Mouse (Mus musculus) myocyte (in vitro differentiated cells): Measurements from ENCODE around the gene B4galt4. TPM values are rescaled to one million over a fixed set of nuclear protein-coding genes. Genes with fewer than 3 reads are reported as not detected.

Experiments used
- H3K27me3 ChIP-seq: one replicate; pipeline ENCODE4 v1.6.1; 2011; ENCODE audit not compliant: control insufficient read depth, insufficient read depth, insufficient read length
- H3K36me3 ChIP-seq: one replicate; pipeline ENCODE4 v1.6.1; 2011; ENCODE audit not compliant: control insufficient read depth, insufficient read depth
- H3K4me2 ChIP-seq: one replicate; pipeline ENCODE4 v1.6.1; 2011; ENCODE audit warnings: low read depth, control low read depth
- H3K4me3 ChIP-seq: one replicate; pipeline ENCODE4 v1.5.1; 2011; ENCODE audit warnings: mild to moderate bottlenecking, control low read depth, moderate library complexity
- H3K79me2 ChIP-seq: one replicate; pipeline ENCODE4 v1.6.1; 2011; ENCODE audit not compliant: control insufficient read depth, insufficient read depth
- H3ac ChIP-seq: one replicate; pipeline ENCODE4 v1.6.1; 2011; ENCODE audit not compliant: control insufficient read depth, insufficient read length
- CEBPB ChIP-seq: IDR thresholded peaks from 2 replicates; pipeline ENCODE4 v1.6.1; 2011; ENCODE audit warnings: mild to moderate bottlenecking, moderate library complexity; ENCODE audit not compliant: poor library complexity, insufficient read depth, severe bottlenecking
- E2F4 ChIP-seq: IDR thresholded peaks from one replicate; pipeline ENCODE4 v1.6.1; 2011; ENCODE audit warnings: mild to moderate bottlenecking, control low read depth, moderate library complexity; ENCODE audit not compliant: insufficient read depth
- MAX ChIP-seq: IDR thresholded peaks from one replicate; pipeline ENCODE4 v1.6.1; 2011; ENCODE audit warnings: low read depth, mild to moderate bottlenecking, control low read depth
- MYOD1 ChIP-seq, 3 experiments: IDR thresholded peaks; one replicate each; pipeline ENCODE4 v1.6.1; 2011; ENCODE audit warnings: control low read depth in 2 of 3, low read depth in 2 of 3, mild to moderate bottlenecking in 2 of 3, moderate library complexity in 1 of 3; ENCODE audit not compliant: insufficient read length in 2 of 3, control insufficient read depth in 1 of 3
- MYOG ChIP-seq, 3 experiments: IDR thresholded peaks; one replicate each; pipeline ENCODE4 v1.6.1; 2011; ENCODE audit warnings: control low read depth in 2 of 3, low read depth in 2 of 3, mild to moderate bottlenecking in 2 of 3; ENCODE audit not compliant: insufficient read length in 2 of 3, control insufficient read depth in 1 of 3, insufficient read depth in 1 of 3
- POLR2A ChIP-seq: IDR thresholded peaks from one replicate; pipeline ENCODE4 v1.6.1; 2011; ENCODE audit warnings: low read depth, mild to moderate bottlenecking, control low read depth, moderate library complexity; ENCODE audit not compliant: insufficient read length
- POLR2AphosphoS2 ChIP-seq: IDR thresholded peaks from one replicate; pipeline ENCODE4 v1.6.1; 2011; ENCODE audit warnings: low read depth, control low read depth; ENCODE audit not compliant: insufficient read length
- REST ChIP-seq: IDR thresholded peaks from one replicate; pipeline ENCODE4 v1.6.1; 2011; ENCODE audit warnings: mild to moderate bottlenecking, control low read depth, moderate library complexity; ENCODE audit not compliant: insufficient read depth, insufficient read length
- SRF ChIP-seq: IDR thresholded peaks from one replicate; pipeline ENCODE4 v1.6.1; 2011; ENCODE audit warnings: low read depth; ENCODE audit not compliant: control insufficient read depth, insufficient read length
- TCF12 ChIP-seq: IDR thresholded peaks from one replicate; pipeline ENCODE4 v1.6.1; 2011; ENCODE audit warnings: mild to moderate bottlenecking, control low read depth; ENCODE audit not compliant: poor library complexity, insufficient read depth, severe bottlenecking
- TCF3 ChIP-seq: IDR thresholded peaks from one replicate; pipeline ENCODE4 v1.6.1; 2011; ENCODE audit warnings: low read depth, control low read depth; ENCODE audit not compliant: insufficient read length
- USF1 ChIP-seq: IDR thresholded peaks from one replicate; pipeline ENCODE4 v1.6.1; 2011; ENCODE audit warnings: low read depth, mild to moderate bottlenecking, control low read depth, moderate library complexity
- polyA plus RNA-seq: library from polyadenylated mRNA; unstranded; fragments of >200 nt; fragmentation: generic; extraction: Trizol; gene quantifications from one replicate; pipeline ENCODE4 v1.2.1, GENCODE M21; 2012; ENCODE audit warnings: missing spikeins

Gene B4galt4
- polyA plus RNA-seq, 1 experiment: 6.6 TPM

DNA sequence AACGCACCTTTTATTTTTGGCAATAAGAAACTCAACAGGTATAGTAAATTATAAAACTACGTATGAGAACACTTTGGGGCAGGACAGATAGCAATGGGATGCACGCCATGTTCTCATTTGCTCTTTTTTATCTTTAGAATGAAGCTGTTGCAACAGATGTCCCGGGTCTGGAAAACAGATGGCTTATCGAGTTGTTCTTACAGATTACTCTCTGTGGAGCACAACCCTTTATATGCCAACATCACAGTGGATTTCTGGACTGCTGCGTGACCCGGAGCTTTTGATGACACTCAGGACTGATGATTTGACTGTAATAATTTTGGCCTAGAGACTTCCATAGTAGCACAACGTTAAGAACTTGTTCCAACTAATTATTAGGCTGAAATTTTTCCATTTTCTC lies 25.7 kb downstream of the B4galt4 start:
- no peak overlapping the region for H3K4me2 ChIP-seq
- no peak overlapping the region for H3K4me3 ChIP-seq
- H3K36me3 ChIP-seq: no peaks in the 10 kb centered on the region
- TF ChIP-seq POLR2A (no peak), USF1 (no peak), E2F4 (no peak), REST (no peak), SRF (no peak), MYOD1 (IDR thresholded peaks at IDR 0.05; ENCODE audit: control insufficient read depth in 1 of 3, insufficient read length in 2 of 3, low read depth in 2 of 3) (no peak), CEBPB (no peak)
- no peak overlapping the region for H3ac ChIP-seq
- H3K79me2 ChIP-seq: no peaks in the 10 kb centered on the region
- H3K27me3 ChIP-seq: no peaks in the 10 kb centered on the region

DNA sequence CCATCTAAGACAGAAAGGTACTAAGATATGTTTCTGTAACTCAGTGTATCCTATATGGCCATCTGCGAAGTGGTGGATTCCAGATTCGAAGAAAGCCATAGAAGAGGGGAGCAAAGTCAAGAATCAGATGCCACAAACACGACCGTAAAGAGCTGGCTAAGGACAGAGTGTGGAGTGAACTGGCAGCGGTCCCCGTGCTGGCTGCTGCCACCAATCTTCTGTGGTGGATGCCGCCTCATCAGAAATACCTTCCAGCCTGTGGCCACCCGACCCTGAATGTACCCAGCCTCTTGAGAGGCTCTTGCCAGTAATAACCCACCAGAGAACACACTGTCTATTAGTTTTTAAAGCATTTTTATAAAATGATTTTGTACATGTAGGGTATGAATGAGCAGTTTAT lies 26.3 kb downstream of the B4galt4 start:
- Histone ChIP-seq H3K4me2 (no peak overlapping the region), H3K36me3 (no peaks in the 10 kb centered on the region), H3K4me3 (no peak overlapping the region), H3ac (no peak overlapping the region), H3K79me2 (no peaks in the 10 kb centered on the region), H3K27me3 (no peaks in the 10 kb centered on the region)
- no peak for TF ChIP-seq CEBPB
- no peak for TF ChIP-seq USF1
- TF ChIP-seq TCF3: no peak
- TF ChIP-seq POLR2A: no peak
- TF ChIP-seq E2F4: no peak
- no peak for TF ChIP-seq MYOG (IDR thresholded peaks at IDR 0.05; ENCODE audit: control insufficient read depth in 1 of 3, insufficient read depth in 1 of 3, insufficient read length in 2 of 3, low read depth in 2 of 3)
- no peak for TF ChIP-seq REST
- TF ChIP-seq SRF: no peak
- no peak for TF ChIP-seq TCF12
- no peak for TF ChIP-seq MAX
- TF ChIP-seq POLR2AphosphoS2: no peak
- TF ChIP-seq MYOD1 (IDR thresholded peaks at IDR 0.05; ENCODE audit: control insufficient read depth in 1 of 3, insufficient read length in 2 of 3, low read depth in 2 of 3): no peak

DNA sequence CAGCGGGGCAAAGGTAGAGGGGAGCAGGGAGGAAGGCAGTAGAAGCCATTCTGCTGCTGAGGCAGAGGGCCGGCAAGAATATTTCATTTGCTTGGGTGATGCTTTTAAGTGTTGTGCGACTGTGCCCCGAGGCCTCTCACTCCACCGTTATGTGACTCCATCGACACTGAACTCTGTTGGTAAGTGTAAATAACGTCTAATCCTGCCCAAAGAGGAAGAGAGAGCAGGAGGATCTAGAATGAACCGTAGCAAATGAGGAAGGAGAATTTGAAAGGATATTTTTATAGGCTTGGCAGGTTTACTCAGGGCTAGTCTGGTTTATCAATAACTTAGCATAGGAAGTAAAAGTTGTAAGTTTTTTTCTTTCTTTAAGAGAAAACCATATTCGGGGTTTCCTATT lies 27.5 kb downstream of the B4galt4 start:
- Histone ChIP-seq H3K4me3 (no peak overlapping the region), H3K79me2 (no peaks in the 10 kb centered on the region)

DNA sequence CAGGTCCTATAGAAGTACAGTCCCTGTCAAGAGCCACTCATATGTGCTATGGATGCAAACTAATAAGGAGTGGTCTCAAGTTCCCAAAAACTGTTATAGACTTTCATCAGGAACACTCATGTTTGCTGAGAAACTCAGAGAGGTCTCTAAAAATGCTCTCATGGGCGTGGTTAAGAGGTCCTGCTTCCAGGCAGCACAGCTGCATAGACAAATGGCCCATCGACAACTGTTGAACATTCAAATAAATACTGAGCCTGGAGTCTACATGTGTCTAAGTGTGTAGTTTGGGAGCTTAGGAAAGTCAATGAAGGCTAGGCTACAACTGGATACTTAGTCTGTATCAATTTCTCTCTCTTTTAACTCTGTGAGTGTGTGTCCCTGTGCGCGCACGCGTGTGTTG lies 29.1 kb downstream of the B4galt4 start:
- H3K36me3 ChIP-seq: no peaks in the 10 kb centered on the region
- no peaks in the 10 kb centered on the region for H3K27me3 ChIP-seq
- H3ac ChIP-seq: no peak overlapping the region
- TF ChIP-seq TCF12 (peak; percentile 44), REST (no peak), POLR2A (no peak), SRF (no peak), TCF3 (peak; percentile 22), MYOG (IDR thresholded peaks at IDR 0.05; ENCODE audit: control insufficient read depth in 1 of 3, insufficient read depth in 1 of 3, insufficient read length in 2 of 3, low read depth in 2 of 3) (peak in 2 of 3 experiments; percentile 39 to 62), E2F4 (no peak), POLR2AphosphoS2 (no peak), MYOD1 (IDR thresholded peaks at IDR 0.05; ENCODE audit: control insufficient read depth in 1 of 3, insufficient read length in 2 of 3, low read depth in 2 of 3) (peak in 2 of 3 experiments; percentile 49 to 58), CEBPB (no peak)
- no peak overlapping the region for H3K4me3 ChIP-seq
- H3K4me2 ChIP-seq: no peak overlapping the region
- no peaks in the 10 kb centered on the region for H3K79me2 ChIP-seq

More for the DNA sequence above, 27.5 kb downstream of the B4galt4 start:
- H3K27me3 ChIP-seq: no peaks in the 10 kb centered on the region
- no peak for TF ChIP-seq REST
- no peak for TF ChIP-seq TCF12
- no peak for TF ChIP-seq E2F4
- no peak for TF ChIP-seq CEBPB
- TF ChIP-seq MYOD1 (IDR thresholded peaks at IDR 0.05; ENCODE audit: control insufficient read depth in 1 of 3, insufficient read length in 2 of 3, low read depth in 2 of 3): no peak
- TF ChIP-seq POLR2A: no peak
- TF ChIP-seq SRF: no peak
- no peak for TF ChIP-seq TCF3
- no peak for TF ChIP-seq USF1
- no peak for TF ChIP-seq MYOG (IDR thresholded peaks at IDR 0.05; ENCODE audit: control insufficient read depth in 1 of 3, insufficient read depth in 1 of 3, insufficient read length in 2 of 3, low read depth in 2 of 3)
- no peak for TF ChIP-seq POLR2AphosphoS2
- no peak for TF ChIP-seq MAX
- H3K4me2 ChIP-seq: no peak overlapping the region
- H3K36me3 ChIP-seq: no peaks in the 10 kb centered on the region
- no peak overlapping the region for H3ac ChIP-seq

DNA sequence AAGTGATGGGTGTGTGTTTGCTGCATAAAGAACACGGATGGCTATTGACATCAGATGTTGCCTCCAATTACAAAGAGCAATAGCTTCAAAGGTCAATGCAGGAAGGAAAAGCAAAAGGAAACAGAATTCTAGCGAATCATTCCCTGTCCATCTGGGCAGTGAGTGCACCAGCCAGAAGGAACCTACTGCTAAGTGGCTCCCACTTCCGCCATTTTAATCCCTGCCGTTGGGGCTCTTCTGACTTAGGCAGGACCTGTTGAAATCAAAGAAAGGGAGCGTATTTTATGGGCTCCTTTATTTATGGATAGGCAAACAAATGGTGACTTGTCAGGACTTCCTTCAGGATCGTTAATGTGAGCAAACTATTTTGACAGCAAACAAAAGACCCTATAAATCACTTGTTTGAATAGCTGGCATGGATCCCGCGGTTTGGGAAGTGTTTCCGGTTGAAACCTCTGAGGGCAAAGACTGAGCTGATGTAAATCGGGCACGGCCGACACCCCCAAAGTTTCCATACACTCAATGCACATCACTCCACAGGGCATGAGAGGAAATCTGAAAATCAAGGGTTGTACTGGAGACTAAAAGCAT lies 30.9 kb downstream of the B4galt4 start:
- no peaks in the 10 kb centered on the region for H3K27me3 ChIP-seq
- H3K4me2 ChIP-seq: no peak overlapping the region
- TF ChIP-seq TCF12: no peak
- no peak for TF ChIP-seq POLR2AphosphoS2
- no peak for TF ChIP-seq MYOD1 (IDR thresholded peaks at IDR 0.05; ENCODE audit: control insufficient read depth in 1 of 3, insufficient read length in 2 of 3, low read depth in 2 of 3)
- TF ChIP-seq MAX: no peak
- no peak for TF ChIP-seq REST
- no peak for TF ChIP-seq MYOG (IDR thresholded peaks at IDR 0.05; ENCODE audit: control insufficient read depth in 1 of 3, insufficient read depth in 1 of 3, insufficient read length in 2 of 3, low read depth in 2 of 3)
- no peak for TF ChIP-seq USF1
- TF ChIP-seq SRF: no peak
- TF ChIP-seq POLR2A: no peak
- TF ChIP-seq CEBPB: no peak
- no peak for TF ChIP-seq TCF3
- TF ChIP-seq E2F4: no peak

More for the DNA sequence above, 30.9 kb downstream of the B4galt4 start:
- Histone ChIP-seq H3ac (no peak overlapping the region), H3K36me3 (no peaks in the 10 kb centered on the region), H3K79me2 (no peaks in the 10 kb centered on the region), H3K4me3 (no peak overlapping the region)
